Mouse (Mus musculus): ENCODE measurements around the gene Lpp. TPM values are rescaled to one million over a fixed set of nuclear protein-coding genes. Genes with fewer than 3 reads are reported as not detected.

The Lpp gene
- 3.5 TPM for polyA plus RNA-seq (2015; fragmentation: Illumina TruSeq; extraction: RNeasy Lipid Tissue Mini Kit (QIAGEN cat#74804); ENCODE audit: insufficient read depth, low read depth, low replicate concordance)

DNA sequence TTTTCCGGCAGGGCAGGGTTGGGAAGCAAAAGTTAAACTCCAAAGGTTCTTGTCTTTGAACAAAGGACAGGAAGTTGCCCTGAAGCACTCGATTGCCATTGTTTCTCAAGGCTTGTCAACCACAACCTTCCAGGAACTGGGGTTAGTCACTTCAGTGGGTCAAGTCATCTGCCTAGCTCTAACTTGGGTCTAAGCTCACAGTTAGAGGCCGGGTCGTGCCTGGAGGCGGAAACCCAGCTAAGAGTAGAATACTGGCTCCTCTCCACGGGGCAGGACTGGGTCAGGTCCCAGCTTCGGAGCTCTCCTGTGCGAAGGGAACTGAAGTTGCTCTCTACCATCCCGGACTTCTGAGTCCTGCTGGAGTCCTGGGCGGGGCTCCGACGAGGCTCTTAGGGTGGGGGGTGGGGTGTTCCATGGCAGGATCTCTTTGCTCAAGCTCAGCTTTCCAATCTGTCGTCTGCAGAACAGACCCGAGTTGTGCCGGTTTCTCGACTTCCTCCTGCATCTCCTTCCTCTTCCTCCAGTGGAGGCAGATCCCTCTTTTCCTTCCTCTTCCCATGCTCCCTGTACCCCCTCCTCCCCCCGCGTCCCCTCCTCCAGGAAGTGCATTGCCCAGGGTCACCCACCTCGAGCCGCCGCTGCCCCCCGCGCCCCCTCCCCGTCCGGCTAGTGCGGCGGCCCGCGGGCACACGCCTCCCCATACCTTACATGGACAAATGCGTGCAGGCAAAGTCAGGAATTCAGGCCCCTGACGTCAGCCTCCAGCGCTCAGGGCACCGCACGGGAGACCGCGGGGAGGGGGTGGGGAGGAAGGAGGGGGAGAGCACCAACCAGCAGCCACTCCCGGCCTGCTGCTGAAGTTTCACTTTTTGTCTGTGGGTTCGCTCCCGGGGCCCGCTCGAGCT lies at the start of gene Lpp:
TSS of gene Lpp (plus strand) at position 857 of the 905 bp plus-strand sequence.

